Mouse (Mus musculus): ENCODE measurements around the gene Trnt1. TPM values are rescaled to one million over a fixed set of nuclear protein-coding genes. Genes with fewer than 3 reads are reported as not detected.

The Trnt1 gene
- polyA plus RNA-seq, 1 experiment from 2014 or later: 74.2 TPM

DNA sequence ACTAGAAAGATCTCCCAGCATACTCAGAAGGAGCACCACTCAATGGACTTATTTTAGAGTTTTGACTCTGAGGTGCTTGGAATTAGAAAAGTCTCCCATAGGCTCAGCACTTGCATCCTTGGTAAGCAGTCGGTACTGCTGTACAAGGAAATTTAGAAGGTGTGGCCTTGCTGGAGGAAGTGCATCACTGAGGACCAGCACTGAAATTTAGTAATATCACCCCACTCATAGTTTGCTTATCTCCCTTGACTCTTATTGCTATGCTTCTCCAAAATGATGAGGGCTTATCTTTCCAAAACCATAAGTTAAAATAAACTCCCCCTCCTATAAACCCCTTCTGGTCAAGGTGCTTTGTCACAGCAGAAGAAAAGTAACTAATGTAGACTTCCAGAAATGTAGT, 7.4 kb upstream of the Trnt1 start:
- 72% methylated on average over 1 of the region's 1 CpGs for WGBS
- no peak overlapping the region for H3K4me3 ChIP-seq (ENCODE audit: low read depth, low read length)
- no peak overlapping the region for H3K9ac ChIP-seq (ENCODE audit: low read length)
- no peaks in the 10 kb centered on the region for H3K36me3 ChIP-seq (ENCODE audit: control insufficient read depth, insufficient read depth, low read length)
- DNase-seq (ENCODE audit: low spot score) (no peak), ATAC-seq (ENCODE audit: insufficient read depth, low FRiP score, low TSS enrichment) (no peak)
- H3K27me3 ChIP-seq (ENCODE audit: control insufficient read depth, insufficient read depth, low read length): no peaks in the 10 kb centered on the region
- no peaks in the 10 kb centered on the region for H3K9me3 ChIP-seq (ENCODE audit: control insufficient read depth, low read length)
- no peak overlapping the region for H3K4me2 ChIP-seq (ENCODE audit: low read depth)
- no peaks in the 10 kb centered on the region for H3K4me1 ChIP-seq (ENCODE audit: control insufficient read depth, insufficient read depth, low read length)
- H3K27ac ChIP-seq (ENCODE audit: low read depth, low read length): no peak overlapping the region

GRCm38 (mm10) chr6:106765892-106766291, 3.0 kb upstream of the Trnt1 start:
- Histone ChIP-seq H3K9me3 (ENCODE audit: control insufficient read depth, low read length) (no peaks in the 10 kb centered on the region), H3K4me3 (ENCODE audit: low read depth, low read length) (no peak overlapping the region), H3K27ac (ENCODE audit: low read depth, low read length) (no peak overlapping the region), H3K36me3 (ENCODE audit: control insufficient read depth, insufficient read depth, low read length) (no peaks in the 10 kb centered on the region), H3K4me2 (ENCODE audit: low read depth) (no peak overlapping the region), H3K9ac (ENCODE audit: low read length) (no peak overlapping the region), H3K27me3 (ENCODE audit: control insufficient read depth, insufficient read depth, low read length) (no peaks in the 10 kb centered on the region), H3K4me1 (ENCODE audit: control insufficient read depth, insufficient read depth, low read length) (peaks cover 10% of the 10 kb centered on the region)
- no peak for DNase-seq (ENCODE audit: low spot score)
- 69% methylated on average over 1 of the region's 1 CpGs for WGBS
- ATAC-seq (ENCODE audit: insufficient read depth, low FRiP score, low TSS enrichment): no peak

DNA sequence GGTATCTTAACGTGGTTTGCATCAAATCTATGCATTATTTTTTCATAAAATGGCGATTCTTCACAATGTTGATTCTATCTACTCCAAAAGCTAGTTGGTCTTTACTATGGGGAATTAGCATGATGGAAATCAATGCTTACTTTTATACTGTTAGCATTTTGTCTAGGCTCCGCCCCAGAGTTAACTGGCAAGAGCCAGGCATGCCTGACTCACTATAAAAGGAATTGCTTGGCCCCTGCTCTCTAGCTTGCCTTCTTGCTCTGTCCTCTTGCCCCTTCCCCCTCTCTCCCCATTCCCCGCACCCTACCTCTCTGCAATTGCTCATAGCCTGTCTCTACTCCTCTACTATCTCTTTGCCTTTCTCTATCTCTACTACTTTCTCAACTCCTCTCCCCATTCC, 2.1 kb upstream of the Trnt1 start:
- Histone ChIP-seq H3K4me3 (ENCODE audit: low read depth, low read length) (no peak overlapping the region), H3K27ac (ENCODE audit: low read depth, low read length) (no peak overlapping the region), H3K4me1 (ENCODE audit: control insufficient read depth, insufficient read depth, low read length) (peaks cover 10% of the 10 kb centered on the region), H3K4me2 (ENCODE audit: low read depth) (no peak overlapping the region), H3K36me3 (ENCODE audit: control insufficient read depth, insufficient read depth, low read length) (no peaks in the 10 kb centered on the region), H3K9ac (ENCODE audit: low read length) (no peak overlapping the region), H3K9me3 (ENCODE audit: control insufficient read depth, low read length) (no peaks in the 10 kb centered on the region), H3K27me3 (ENCODE audit: control insufficient read depth, insufficient read depth, low read length) (no peaks in the 10 kb centered on the region)
- 80% methylated on average over 4 of the region's 4 CpGs for WGBS
- ATAC-seq (ENCODE audit: insufficient read depth, low FRiP score, low TSS enrichment) (no peak), DNase-seq (ENCODE audit: low spot score) (no peak)

DNA sequence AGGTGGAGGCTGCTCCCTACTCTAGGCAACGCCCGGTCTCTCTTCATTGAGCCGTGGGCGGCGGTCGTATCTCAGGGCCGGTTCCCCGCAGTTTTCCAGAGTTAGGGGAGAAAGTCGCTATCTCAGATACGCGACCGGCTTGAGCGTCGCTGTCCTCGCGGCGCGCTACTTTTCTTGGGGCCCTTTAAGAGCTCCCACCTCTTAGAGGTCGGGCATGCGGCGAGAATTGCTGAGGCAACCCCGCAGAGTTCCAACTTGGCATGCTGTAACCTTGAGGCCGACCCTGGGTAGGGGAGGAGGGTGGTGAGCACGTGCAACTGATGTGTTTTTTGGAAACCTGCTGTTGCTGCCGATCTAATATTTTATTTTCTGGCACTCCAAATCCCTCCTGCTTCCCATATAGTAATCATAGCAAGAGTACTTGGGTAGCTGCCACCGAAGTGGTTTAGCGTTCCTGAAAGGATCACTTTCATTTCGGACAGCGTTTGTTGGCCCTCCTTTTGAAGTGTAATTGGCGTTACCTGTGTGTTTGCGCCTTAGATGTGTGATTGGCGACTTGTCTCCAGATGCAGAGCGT, 458 bp downstream of the Trnt1 start:
- 1% methylated on average over 33 of the region's 33 CpGs for whole genome bisulfite sequencing
- Histone ChIP-seq H3K36me3 (ENCODE audit: control insufficient read depth, insufficient read depth, low read length) (0 out of 2 replicates have a peak, but pooled peaks cover 2% of the 10 kb centered on the region), H3K4me1 (ENCODE audit: control insufficient read depth, insufficient read depth, low read length) (peaks cover 10% of the 10 kb centered on the region), H3K27me3 (ENCODE audit: control insufficient read depth, insufficient read depth, low read length) (no peaks in the 10 kb centered on the region), H3K4me3 (ENCODE audit: low read depth, low read length) (peak overlapping the region; percentile 81), H3K27ac (ENCODE audit: low read depth, low read length) (0 out of 2 replicates have a peak overlapping the region, but pooled peaks have one; percentile 4), H3K4me2 (ENCODE audit: low read depth) (peak overlapping the region; percentile 65), H3K9ac (ENCODE audit: low read length) (peak overlapping the region; percentile 66), H3K9me3 (ENCODE audit: control insufficient read depth, low read length) (no peaks in the 10 kb centered on the region)
- peak; percentile 78 for ATAC-seq (ENCODE audit: insufficient read depth, low FRiP score, low TSS enrichment)
- peak; percentile 11 for DNase-seq (ENCODE audit: low spot score)

DNA sequence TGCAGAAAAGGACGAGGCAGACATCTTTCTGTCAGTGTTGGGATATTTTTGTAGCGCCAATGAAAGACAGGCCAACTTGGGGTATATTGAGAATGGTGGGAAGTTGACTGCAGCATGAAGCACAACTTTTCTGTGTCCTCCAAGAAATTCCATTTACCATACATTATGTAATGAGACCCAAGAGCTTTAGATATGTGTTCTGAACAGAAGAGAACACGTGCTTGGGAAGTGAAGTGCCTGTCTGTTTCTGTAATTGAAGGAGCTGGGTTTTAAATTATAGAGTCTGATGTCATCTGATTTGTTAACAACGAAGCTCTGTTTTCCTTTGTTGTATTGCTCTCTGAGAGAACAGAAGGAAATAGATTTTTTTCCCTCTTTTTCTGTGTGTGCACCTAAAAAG, 1.1 kb downstream of the Trnt1 start:
- Histone ChIP-seq H3K27ac (ENCODE audit: low read depth, low read length) (no peak overlapping the region), H3K4me1 (ENCODE audit: control insufficient read depth, insufficient read depth, low read length) (peaks cover 10% of the 10 kb centered on the region), H3K4me3 (ENCODE audit: low read depth, low read length) (peak overlapping the region; percentile 81), H3K27me3 (ENCODE audit: control insufficient read depth, insufficient read depth, low read length) (no peaks in the 10 kb centered on the region), H3K4me2 (ENCODE audit: low read depth) (peak overlapping the region; percentile 65), H3K9ac (ENCODE audit: low read length) (peak overlapping the region; percentile 66; the same call in 1 of the 2 replicates), H3K36me3 (ENCODE audit: control insufficient read depth, insufficient read depth, low read length) (0 out of 2 replicates have a peak, but pooled peaks cover 2% of the 10 kb centered on the region), H3K9me3 (ENCODE audit: control insufficient read depth, low read length) (no peaks in the 10 kb centered on the region)
- no peak for ATAC-seq (ENCODE audit: insufficient read depth, low FRiP score, low TSS enrichment)
- DNase-seq (ENCODE audit: low spot score): no peak
- WGBS: 57% methylated on average over 4 of the region's 4 CpGs

DNA sequence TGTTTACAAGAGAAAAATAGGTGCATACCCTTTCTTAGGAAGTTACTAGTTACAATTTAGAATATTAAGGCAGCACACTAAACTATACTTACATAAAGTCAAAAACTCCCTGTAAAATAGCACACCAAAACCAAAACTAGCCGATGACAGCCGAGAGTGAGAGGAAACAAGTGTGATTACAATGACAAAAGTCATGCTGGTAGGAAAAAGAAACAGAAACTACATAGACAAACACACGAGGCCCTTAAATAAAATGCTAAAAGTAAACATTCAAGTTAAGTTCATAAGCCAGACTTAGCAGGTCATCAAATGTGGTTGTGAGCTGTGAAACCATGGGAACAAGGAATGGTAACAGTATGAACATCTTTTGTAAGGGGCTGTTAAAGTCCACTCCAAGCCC, 18.2 kb downstream of the Trnt1 start:
- no peak overlapping the region for H3K27ac ChIP-seq (ENCODE audit: low read depth, low read length)
- H3K27me3 ChIP-seq (ENCODE audit: control insufficient read depth, insufficient read depth, low read length): no peaks in the 10 kb centered on the region
- DNase-seq (ENCODE audit: low spot score) (no peak), ATAC-seq (ENCODE audit: insufficient read depth, low FRiP score, low TSS enrichment) (no peak)
- no peaks in the 10 kb centered on the region for H3K9me3 ChIP-seq (ENCODE audit: control insufficient read depth, low read length)
- WGBS: 89% methylated on average over 3 of the region's 3 CpGs
- no peak overlapping the region for H3K4me2 ChIP-seq (ENCODE audit: low read depth)
- H3K4me1 ChIP-seq (ENCODE audit: control insufficient read depth, insufficient read depth, low read length): no peaks in the 10 kb centered on the region
- no peak overlapping the region for H3K9ac ChIP-seq (ENCODE audit: low read length)
- H3K36me3 ChIP-seq (ENCODE audit: control insufficient read depth, insufficient read depth, low read length): no peaks in the 10 kb centered on the region
- no peak overlapping the region for H3K4me3 ChIP-seq (ENCODE audit: low read depth, low read length)

- ATAC-seq (ENCODE audit: insufficient read depth, low FRiP score, low TSS enrichment) (no peak), DNase-seq (ENCODE audit: low spot score) (no peak)
- no peaks in the 10 kb centered on the region for H3K9me3 ChIP-seq (ENCODE audit: control insufficient read depth, low read length)
- H3K4me2 ChIP-seq (ENCODE audit: low read depth): no peak overlapping the region
- no peak overlapping the region for H3K27ac ChIP-seq (ENCODE audit: low read depth, low read length)
- H3K4me1 ChIP-seq (ENCODE audit: control insufficient read depth, insufficient read depth, low read length): no peaks in the 10 kb centered on the region
- WGBS: 92% methylated on average over 8 of the region's 8 CpGs
- no peaks in the 10 kb centered on the region for H3K27me3 ChIP-seq (ENCODE audit: control insufficient read depth, insufficient read depth, low read length)
- peaks cover 4% of the 10 kb centered on the region; the same call in 1 of the 2 replicates for H3K36me3 ChIP-seq (ENCODE audit: control insufficient read depth, insufficient read depth, low read length)
- H3K9ac ChIP-seq (ENCODE audit: low read length): no peak overlapping the region
- no peak overlapping the region for H3K4me3 ChIP-seq (ENCODE audit: low read depth, low read length)
These were observed 22.5 kb downstream of the Trnt1 start for GRCm38 (mm10) chr6:106791429-106791828.

- Histone ChIP-seq H3K9ac (ENCODE audit: low read length) (no peak overlapping the region), H3K9me3 (ENCODE audit: control insufficient read depth, low read length) (no peaks in the 10 kb centered on the region), H3K27ac (ENCODE audit: low read depth, low read length) (no peak overlapping the region), H3K4me3 (ENCODE audit: low read depth, low read length) (no peak overlapping the region), H3K4me1 (ENCODE audit: control insufficient read depth, insufficient read depth, low read length) (no peaks in the 10 kb centered on the region), H3K4me2 (ENCODE audit: low read depth) (no peak overlapping the region), H3K27me3 (ENCODE audit: control insufficient read depth, insufficient read depth, low read length) (no peaks in the 10 kb centered on the region), H3K36me3 (ENCODE audit: control insufficient read depth, insufficient read depth, low read length) (peaks cover 4% of the 10 kb centered on the region; the same call in 1 of the 2 replicates)
- no peak for DNase-seq (ENCODE audit: low spot score)
- no peak for ATAC-seq (ENCODE audit: insufficient read depth, low FRiP score, low TSS enrichment)
- 94% methylated on average over 5 of the region's 5 CpGs for WGBS
These were observed 23.6 kb downstream of the Trnt1 start for GRCm38 (mm10) chr6:106792486-106792885.

DNA sequence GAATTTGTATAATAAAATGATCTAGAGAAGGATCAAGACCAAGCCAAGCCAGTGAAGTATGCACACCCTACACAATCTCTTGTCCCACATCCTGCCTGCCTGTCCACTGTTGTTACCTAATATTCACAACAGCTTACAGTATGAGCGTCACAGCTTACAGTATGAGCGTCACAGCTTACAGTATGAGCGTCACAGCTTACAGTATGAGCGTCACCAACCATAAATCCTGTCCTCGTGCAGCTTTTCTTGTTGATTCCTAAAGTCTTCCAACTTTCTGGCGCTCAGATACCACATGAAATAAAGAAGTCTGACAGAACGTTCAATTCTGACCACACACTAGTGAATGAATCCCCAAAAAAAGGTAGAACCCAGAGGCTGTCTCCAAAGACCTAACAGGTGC, 24.2 kb downstream of the Trnt1 start:
- WGBS: 96% methylated on average over 7 of the region's 7 CpGs
- ATAC-seq (ENCODE audit: insufficient read depth, low FRiP score, low TSS enrichment) (no peak), DNase-seq (ENCODE audit: low spot score) (no peak)
- Histone ChIP-seq H3K9me3 (ENCODE audit: control insufficient read depth, low read length) (no peaks in the 10 kb centered on the region), H3K4me2 (ENCODE audit: low read depth) (no peak overlapping the region), H3K27me3 (ENCODE audit: control insufficient read depth, insufficient read depth, low read length) (no peaks in the 10 kb centered on the region), H3K36me3 (ENCODE audit: control insufficient read depth, insufficient read depth, low read length) (peaks cover 4% of the 10 kb centered on the region; the same call in 1 of the 2 replicates), H3K9ac (ENCODE audit: low read length) (no peak overlapping the region), H3K4me3 (ENCODE audit: low read depth, low read length) (no peak overlapping the region), H3K4me1 (ENCODE audit: control insufficient read depth, insufficient read depth, low read length) (no peaks in the 10 kb centered on the region), H3K27ac (ENCODE audit: low read depth, low read length) (no peak overlapping the region)

All from neural tube, embryonic 11.5 days (tissue).